Mouse (Mus musculus) inflammation-experienced regulatory T-cells, adult 6 months (primary cell): ENCODE measurements at regions not wholly inside any gene's neighbourhood (a gene's known extent, or its start where the extent isn't known, plus 50 kb on each side); places are given as distances from the start of the nearest gene placed in this dataset.
A peak's percentile ranks its signal among the peaks of the same experiment; 100 is the strongest.

ENCODE experiments used
- ATAC-seq: one replicate; pipeline ENCODE4 v1.8.0; 2017

DNA sequence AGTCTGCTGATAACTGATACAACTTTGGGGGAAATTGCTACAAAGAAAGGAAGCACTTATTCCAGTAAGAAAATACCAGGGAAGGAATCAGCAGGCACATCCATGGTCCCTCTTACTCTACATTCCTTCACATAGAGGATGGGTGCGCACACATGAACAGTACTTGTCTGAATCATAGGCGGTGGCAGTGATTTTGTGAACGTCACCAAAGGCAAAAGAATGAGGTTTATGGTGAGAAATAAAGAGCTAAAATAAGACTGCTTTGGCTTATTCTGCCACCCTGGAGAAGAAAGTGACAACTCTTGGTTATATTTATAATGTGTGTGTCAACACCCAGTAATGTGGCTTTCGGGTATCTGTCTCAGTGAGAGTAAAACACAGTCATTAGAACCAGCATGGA, 59.9 kb upstream of the Ccdc80 start:
- no peak for ATAC-seq

DNA sequence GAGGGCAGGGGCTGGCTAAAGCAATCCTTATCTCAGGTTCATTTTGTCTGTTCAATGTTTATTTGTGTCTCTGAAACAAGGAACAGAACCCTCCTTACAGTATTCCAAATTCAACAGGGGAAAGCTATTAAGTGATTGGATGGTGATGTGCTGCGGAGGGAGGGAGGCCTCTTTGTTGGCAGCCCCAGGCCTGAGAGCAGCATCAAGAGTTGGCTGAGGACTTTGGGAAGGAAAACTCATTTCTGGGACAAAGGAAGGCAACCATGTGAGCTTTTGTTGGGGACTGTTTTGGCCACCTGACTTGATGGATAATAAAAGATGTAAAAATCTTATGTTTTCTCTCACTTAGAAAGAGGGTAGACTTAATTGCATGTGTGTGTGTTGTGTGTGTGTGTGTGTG, 58.8 kb upstream of the Ccdc80 start:
- no peak for ATAC-seq

DNA sequence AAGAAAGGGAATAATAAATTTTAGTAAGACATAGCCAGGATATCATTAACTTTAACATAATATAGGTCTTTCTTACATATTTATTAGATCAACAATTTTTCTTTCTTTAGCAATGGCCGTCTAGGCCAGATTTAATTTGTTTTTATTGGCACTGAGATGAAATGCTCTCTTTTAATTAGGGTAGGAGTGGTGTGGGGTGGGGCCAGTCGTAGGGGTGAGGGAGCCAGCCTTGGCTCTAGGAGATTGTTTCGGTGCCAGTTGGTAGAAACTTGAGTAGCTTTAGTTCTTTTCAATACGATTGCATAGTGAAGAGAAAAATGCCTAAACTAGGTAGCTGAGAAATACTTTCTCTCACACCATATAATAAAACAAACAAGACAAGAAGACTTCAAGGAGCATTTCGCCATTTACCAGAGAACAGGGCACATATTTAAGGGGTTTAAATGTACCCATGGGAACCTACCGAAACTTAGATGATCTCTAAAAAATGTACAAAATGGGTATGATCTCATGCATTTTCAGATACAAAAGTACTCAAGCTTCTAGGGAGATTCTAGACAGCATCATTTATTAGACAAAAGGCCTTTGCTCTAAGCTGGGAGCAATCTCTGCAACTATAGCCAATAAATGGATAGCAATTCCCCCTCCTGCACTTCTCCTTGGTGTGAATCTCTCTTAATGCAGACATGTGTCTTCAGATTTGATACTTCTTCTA, 56.2 kb upstream of the Ccdc80 start:
- ATAC-seq, result no peak

DNA sequence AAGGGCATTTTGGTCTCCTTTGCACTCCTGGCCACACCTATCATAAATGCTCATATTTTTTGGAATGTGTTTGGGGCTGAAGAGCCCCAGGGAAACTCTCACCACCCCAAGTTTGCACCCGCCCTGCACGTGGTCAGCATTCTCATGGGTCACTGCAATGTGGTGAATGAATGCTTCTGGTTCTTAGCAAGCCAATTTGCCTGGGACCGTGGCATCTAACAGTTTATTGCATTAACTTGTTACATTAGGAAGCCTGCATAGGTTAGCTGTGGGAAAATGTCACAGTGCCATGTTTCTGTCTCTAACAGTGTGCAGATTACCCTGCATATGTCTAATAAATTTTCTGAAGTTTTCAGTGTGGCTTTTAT, 55.7 kb upstream of the Ccdc80 start:
- ATAC-seq, result no peak

DNA sequence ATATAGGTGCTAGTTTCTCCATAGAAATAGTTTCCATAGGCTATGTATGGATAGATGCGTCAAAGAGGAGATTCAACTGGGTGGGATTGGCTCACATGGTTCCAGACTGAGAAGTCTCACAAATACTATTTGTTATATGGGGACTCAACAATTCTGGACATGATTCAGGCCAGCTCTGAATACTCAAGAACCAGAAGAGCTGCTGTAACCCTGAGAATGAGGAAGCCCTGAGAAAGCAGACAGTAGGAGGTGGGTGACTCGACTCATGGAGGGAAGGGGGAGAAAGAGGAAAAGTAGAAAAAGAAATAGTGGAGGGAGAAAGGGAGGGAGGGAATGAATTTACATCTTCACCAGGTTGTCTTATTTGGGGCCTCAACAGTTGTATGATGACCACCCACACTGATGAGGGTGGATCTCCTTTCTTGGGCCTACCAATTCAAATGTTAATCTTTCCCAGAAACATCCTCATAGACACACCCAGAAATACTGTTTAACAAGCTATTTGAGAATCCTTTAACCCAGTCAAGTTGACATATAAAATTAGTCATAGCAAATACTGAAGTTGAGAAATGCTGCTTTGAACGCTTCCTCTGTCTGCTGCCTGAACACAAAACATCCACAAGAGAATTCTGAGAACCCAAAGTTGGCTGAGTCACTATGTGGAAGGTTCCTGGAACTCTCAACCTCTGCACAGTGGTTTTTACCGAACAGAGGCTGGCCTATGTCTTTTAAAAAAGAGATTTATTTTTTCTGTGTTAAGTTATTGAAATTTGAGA, 54.8 kb upstream of the Ccdc80 start:
- peak; percentile 52 for ATAC-seq
